Mouse (Mus musculus) hindbrain, postnatal 0 days (tissue): Measurements from ENCODE around the gene Ifnar1. TPM values are rescaled to one million over a fixed set of nuclear protein-coding genes. Genes with fewer than 3 reads are reported as not detected.

Experiments
- ATAC-seq: fragments of 200-750 bp; cut with Nextera tagmentation; 2 replicates; pipeline ENCODE4 v1.8.0; 2017; ENCODE audit warnings: mild to moderate bottlenecking, moderate TSS enrichment, moderate library complexity
- DNase-seq: peaks from one replicate; pipeline ENCODE4 v3.0.0-alpha.2; 2015; ENCODE audit warnings: low spot score
- H3K27ac ChIP-seq: fragments of 300-500 bp; sonication (generic); 2 replicates; pipeline ENCODE4 v1.5.1; 2014; ENCODE audit warnings: mild to moderate bottlenecking
- H3K27me3 ChIP-seq: fragments of 300-500 bp; sonication (generic); 2 replicates; pipeline ENCODE4 v1.6.1; 2014; ENCODE audit warnings: low read length, mixed read lengths; ENCODE audit not compliant: insufficient read depth
- H3K36me3 ChIP-seq: fragments of 300-500 bp; sonication (generic); 2 replicates; pipeline ENCODE4 v1.6.1; 2014; ENCODE audit warnings: low read length, mixed read lengths; ENCODE audit not compliant: insufficient read depth
- H3K4me1 ChIP-seq: fragments of 300-500 bp; sonication (generic); 2 replicates; pipeline ENCODE4 v1.6.1; 2014; ENCODE audit warnings: antibody characterized with exemption, low read length, mixed read lengths; ENCODE audit not compliant: insufficient read depth
- H3K4me2 ChIP-seq: fragments of 300-500 bp; sonication (generic); 2 replicates; pipeline ENCODE4 v1.6.1; 2014; ENCODE audit warnings: low read depth, mild to moderate bottlenecking, low read length, moderate library complexity, mixed read lengths
- H3K4me3 ChIP-seq: fragments of 300-500 bp; sonication (generic); 2 replicates; pipeline ENCODE4 v1.5.1; 2014; ENCODE audit warnings: low read length
- H3K9ac ChIP-seq: fragments of 300-500 bp; sonication (generic); replicated peaks from 2 replicates; pipeline ENCODE4 v1.6.1; 2014; ENCODE audit warnings: mild to moderate bottlenecking, low read length, moderate library complexity, mixed read lengths
- H3K9me3 ChIP-seq: fragments of 300-500 bp; sonication (generic); 2 replicates; pipeline ENCODE4 v1.6.1; 2016; ENCODE audit warnings: low read length, mixed read lengths
- CTCF ChIP-seq: IDR thresholded peaks from 2 replicates; pipeline ENCODE4 v1.5.1; 2016; ENCODE audit warnings: antibody characterized with exemption, control low read depth, low read depth
- WGBS: fragments of 180-500 bp; shearing (Covaris S2); extraction: QIAGEN DNeasy Blood & Tissue Kit; methylation state at CpG from one replicate; pipeline ENCODE4 v1.1.7; 2014; 5-methylcytosine and 5-hydroxymethylcytosine counted together
- polyA plus RNA-seq: library from polyadenylated mRNA; unstranded; fragments of >200 nt; fragmentation: Nextera tagmentation; extraction: Ambion mirVana; gene quantifications from 2 replicates; pipeline ENCODE4 v1.2.1, GENCODE M21; 2015
- total RNA-seq: library from RNA; depleted of rRNA; stranded (reverse); fragments of >200 nt; gene quantifications from 2 replicates; pipeline ENCODE4 v1.2.3, GENCODE M21; 2014

Gene Ifnar1
- total and polyA plus RNA-seq, 2 experiments from 2014 or later: 34.1 to 53.1 TPM

- no peaks in the 10 kb centered on the region for H3K9me3 ChIP-seq
- H3K4me2 ChIP-seq: peak overlapping the region; percentile 30; the same call in 1 of the 2 replicates
- H3K27ac ChIP-seq: no peak overlapping the region
- DNase-seq (peak; percentile 61), ATAC-seq (peak; percentile 74)
- no peak overlapping the region for H3K9ac ChIP-seq
- H3K4me1 ChIP-seq: no peaks in the 10 kb centered on the region
- no peak for TF ChIP-seq CTCF
- 34% methylated on average over 10 of the region's 10 CpGs for WGBS
- H3K4me3 ChIP-seq: no peak overlapping the region
- no peaks in the 10 kb centered on the region for H3K36me3 ChIP-seq
- no peaks in the 10 kb centered on the region for H3K27me3 ChIP-seq
Observed at GRCm38 (mm10) chr16:91541573-91542081, 56.6 kb downstream of the Ifnar1 start.

GRCm38 (mm10) chr16:91543619-91544018 is 58.6 kb downstream of the Ifnar1 start:
- no peak for TF ChIP-seq CTCF
- Histone ChIP-seq H3K27me3 (no peaks in the 10 kb centered on the region), H3K27ac (no peak overlapping the region), H3K9ac (no peak overlapping the region), H3K36me3 (no peaks in the 10 kb centered on the region), H3K9me3 (no peaks in the 10 kb centered on the region), H3K4me2 (no peak overlapping the region), H3K4me1 (peaks cover 8% of the 10 kb centered on the region), H3K4me3 (no peak overlapping the region)
- 98% methylated on average over 1 of the region's 1 CpGs for WGBS
- ATAC-seq (no peak), DNase-seq (no peak)

- Histone ChIP-seq H3K9ac (no peak overlapping the region), H3K36me3 (no peaks in the 10 kb centered on the region), H3K9me3 (no peaks in the 10 kb centered on the region), H3K27me3 (no peaks in the 10 kb centered on the region), H3K4me2 (no peak overlapping the region), H3K4me3 (no peak overlapping the region), H3K27ac (no peak overlapping the region), H3K4me1 (peaks cover 11% of the 10 kb centered on the region)
- WGBS: 77% methylated on average over 10 of the region's 10 CpGs
- ATAC-seq (no peak), DNase-seq (no peak)
- TF ChIP-seq CTCF: no peak
Observed at GRCm38 (mm10) chr16:91545597-91546281, 60.7 kb downstream of the Ifnar1 start.

- H3K9me3 ChIP-seq: no peaks in the 10 kb centered on the region
- peak overlapping the region; percentile 92 for H3K9ac ChIP-seq
- H3K4me2 ChIP-seq: peak overlapping the region; percentile 83
- 19% methylated on average over 14 of the region's 14 CpGs for WGBS
- no peaks in the 10 kb centered on the region for H3K36me3 ChIP-seq
- H3K4me1 ChIP-seq: peaks cover 11% of the 10 kb centered on the region
- no peak for TF ChIP-seq CTCF
- ATAC-seq (peak; percentile 30; the same call in 1 of the 2 replicates), DNase-seq (peak; percentile 25)
- no peaks in the 10 kb centered on the region for H3K27me3 ChIP-seq
- H3K27ac ChIP-seq: peak overlapping the region; percentile 71; the same call in 1 of the 2 replicates
- H3K4me3 ChIP-seq: peak overlapping the region; percentile 93
Observed at GRCm38 (mm10) chr16:91546391-91546835, 61.4 kb downstream of the Ifnar1 start.

- Histone ChIP-seq H3K36me3 (no peaks in the 10 kb centered on the region), H3K9me3 (no peaks in the 10 kb centered on the region), H3K9ac (peak within 1 kb of the TSS; percentile 92), H3K4me2 (peak within 1 kb of the TSS; percentile 83), H3K27me3 (no peaks in the 10 kb centered on the region), H3K27ac (peak within 1 kb of the TSS; percentile 71; the same call in 1 of the 2 replicates), H3K4me3 (peak within 1 kb of the TSS; percentile 93), H3K4me1 (peaks cover 11% of the 10 kb centered on the region)
- TF ChIP-seq CTCF: no peak
- DNase-seq (peak; percentile 59), ATAC-seq (peak; percentile 84)
- 1% methylated on average over 55 of the region's 74 CpGs for WGBS
Observed at GRCm38 (mm10) chr16:91546836-91547741, 62.1 kb downstream of the Ifnar1 start, which contains the start of gene Ifngr2. TSS of gene Ifngr2 (plus strand) at chr16:91547072.

GRCm38 (mm10) chr16:91547974-91548373 is 62.9 kb downstream of the Ifnar1 start:
- TF ChIP-seq CTCF: no peak
- ATAC-seq (no peak), DNase-seq (no peak)
- H3K9me3 ChIP-seq: no peaks in the 10 kb centered on the region
- H3K36me3 ChIP-seq: no peaks in the 10 kb centered on the region
- H3K4me2 ChIP-seq: peak overlapping the region; percentile 83
- H3K27me3 ChIP-seq: no peaks in the 10 kb centered on the region
- H3K4me1 ChIP-seq: peaks cover 11% of the 10 kb centered on the region
- peak overlapping the region; percentile 92; the same call in 1 of the 2 replicates for H3K9ac ChIP-seq
- H3K4me3 ChIP-seq: peak overlapping the region; percentile 93
- WGBS: 49% methylated on average over 5 of the region's 5 CpGs
- no peak overlapping the region for H3K27ac ChIP-seq
